ENCODE assay signal across 9 mouse cellular contexts in the genomic region with DNA sequence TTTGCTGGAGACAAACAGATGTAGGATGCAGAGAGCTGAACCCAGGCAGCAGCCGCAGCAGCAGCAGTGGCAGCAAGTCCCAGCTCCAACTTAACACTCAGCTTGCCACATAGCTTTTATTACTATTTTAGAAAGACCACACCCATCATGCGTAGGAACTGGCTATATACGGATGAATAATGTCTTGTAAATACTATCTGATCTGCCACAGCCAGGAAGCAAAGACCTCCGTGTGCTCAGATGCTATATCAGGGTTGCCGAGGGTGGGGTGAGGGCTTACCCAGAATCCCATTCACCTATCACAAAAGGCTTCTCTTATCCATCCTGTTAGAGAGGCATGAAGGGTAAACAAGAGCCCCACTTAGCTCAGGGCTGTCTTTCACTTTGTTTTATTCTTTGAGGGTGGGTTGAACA. TPM values are rescaled to one million over a fixed set of nuclear protein-coding genes. Genes with fewer than 3 reads are reported as not detected.
DNase-seq lines count a peak whose midpoint lies in the region; ATAC-seq and TF ChIP-seq lines count a peak whose summit lies in the region.
"Had no signal": no experiment of that assay in that cellular context is flagged by ENCODE, and none has a peak within 500 bp of the region (broad histone marks: within the 10 kb centered on the region; RNA-seq: fewer than 3 reads in every experiment).

No protein-coding gene starts in this region.

- peak overlapping the region; percentile 34 for H3K4me2 ChIP-seq in heart, embryonic 16.5 days (ENCODE audit: low read depth, low read length)
- H3K4me2 ChIP-seq in hindbrain, embryonic 13.5 days = no peak overlapping the region
- no peak overlapping the region for H3K4me2 ChIP-seq in midbrain, postnatal 0 days (ENCODE audit: low read depth, low read length, poor library complexity, severe bottlenecking)

- H3K36me3 ChIP-seq in heart, embryonic 16.5 days (ENCODE audit: control insufficient read depth, insufficient read depth) = no peaks in the 10 kb centered on the region
- no peaks in the 10 kb centered on the region for H3K36me3 ChIP-seq in hindbrain, embryonic 13.5 days
- H3K36me3 ChIP-seq in midbrain, postnatal 0 days (ENCODE audit: insufficient read depth, low read length) = no peaks in the 10 kb centered on the region

- 30% methylated on average over 5 of the region's 5 CpGs for WGBS in heart, embryonic 16.5 days
- 66% methylated on average over 5 of the region's 5 CpGs for WGBS in hindbrain, embryonic 13.5 days
- 46% methylated on average over 5 of the region's 5 CpGs for WGBS in midbrain, postnatal 0 days

- H3K4me1 ChIP-seq in heart, embryonic 16.5 days (ENCODE audit: control insufficient read depth, insufficient read depth, low read length) = peaks cover 21% of the 10 kb centered on the region
- H3K4me1 ChIP-seq in hindbrain, embryonic 13.5 days (replicated peaks) = peaks cover 28% of the 10 kb centered on the region
- H3K4me1 ChIP-seq in midbrain, postnatal 0 days (ENCODE audit: insufficient read depth, low read length) = 0 out of 2 replicates have a peak, but pooled peaks cover 5% of the 10 kb centered on the region

- H3K4me3 ChIP-seq in heart, embryonic 16.5 days (ENCODE audit: low read length) = no peak overlapping the region
- no peak overlapping the region for H3K4me3 ChIP-seq in hindbrain, embryonic 13.5 days
- H3K4me3 ChIP-seq in midbrain, postnatal 0 days (ENCODE audit: low read depth, low read length) = no peak overlapping the region

- DNase-seq in heart, postnatal 10 days = no peak
- DNase-seq in MEL-GATA-1-ER (ENCODE audit: extremely low read depth, low read depth) = peak; percentile 41
- no peak for DNase-seq in midbrain, postnatal 0 days (ENCODE audit: low spot score)
- no peak for DNase-seq in ovary, postnatal 14 days (ENCODE audit: low spot score)
- no peak for DNase-seq in layer of hippocampus, adult 8-10 months (ENCODE audit: low spot score in 2 of 2)
- no peak for DNase-seq in kidney, adult 8-10 months
- DNase-seq: cerebellum, adult 2 months had no signal

- no peak overlapping the region for H3K9ac ChIP-seq in heart, embryonic 16.5 days (ENCODE audit: low read length)
- H3K9ac ChIP-seq in hindbrain, embryonic 13.5 days = no peak overlapping the region
- no peak overlapping the region for H3K9ac ChIP-seq in midbrain, postnatal 0 days (replicated peaks; ENCODE audit: low read length, poor library complexity, severe bottlenecking)

- no peaks in the 10 kb centered on the region for H3K9me3 ChIP-seq in heart, embryonic 16.5 days (replicated peaks; ENCODE audit: control insufficient read depth, low read length)
- H3K9me3 ChIP-seq in hindbrain, embryonic 13.5 days = no peaks in the 10 kb centered on the region
- H3K9me3 ChIP-seq in midbrain, postnatal 0 days (ENCODE audit: low read length) = no peaks in the 10 kb centered on the region

- no peaks in the 10 kb centered on the region for H3K27me3 ChIP-seq in heart, embryonic 16.5 days (ENCODE audit: control insufficient read depth, insufficient read depth, low read length)
- no peaks in the 10 kb centered on the region for H3K27me3 ChIP-seq in hindbrain, embryonic 13.5 days
- no peaks in the 10 kb centered on the region for H3K27me3 ChIP-seq in midbrain, postnatal 0 days (ENCODE audit: insufficient read depth, low read length)

- H3K27ac ChIP-seq in heart, embryonic 16.5 days (ENCODE audit: low read length) = no peak overlapping the region
- H3K27ac ChIP-seq in hindbrain, embryonic 13.5 days = peak overlapping the region; percentile 52; the same call in 1 of the 2 replicates
- no peak overlapping the region for H3K27ac ChIP-seq in midbrain, postnatal 0 days (ENCODE audit: low read depth, low read length)

- no peak for TF ChIP-seq CTCF in midbrain, postnatal 0 days (IDR thresholded peaks at IDR 0.05)

- intact Hi-C loops in heart, postnatal 10 days (cut with DNase I) = no loop called here

- ATAC-seq in heart, embryonic 16.5 days (replicated peaks; ENCODE audit: extremely low read depth, insufficient read depth, low FRiP score) = no peak
- ATAC-seq in hindbrain, embryonic 13.5 days (ENCODE audit: low FRiP score) = no peak; the same call in 1 of the 2 replicates
- peak; percentile 7; the same call in 1 of the 2 replicates for ATAC-seq in midbrain, postnatal 0 days (ENCODE audit: low FRiP score)

RNA-seq across cellular contexts. Expression of gene Tram2, which starts 26.9 kb away (rescaled TPM):
- polyA plus RNA-seq in heart, embryonic 16.5 days (2015; fragmentation: Nextera tagmentation; extraction: Ambion mirVana) = 3.3 and 3.6 TPM in 2 replicates
- total RNA-seq in heart, postnatal 10 days (2021) = 10 to 100 TPM; 12.1 to 15.3 TPM
- polyA plus RNA-seq in hindbrain, embryonic 13.5 days (2015; fragmentation: Nextera tagmentation; extraction: Ambion mirVana) = 2.4 and 3.0 TPM in 2 replicates
- 2.1 and 2.5 TPM in 2 replicates for total RNA-seq in midbrain, postnatal 0 days (2014; rRNA removed)
- polyA plus RNA-seq in midbrain, postnatal 0 days (2015; fragmentation: Nextera tagmentation; extraction: Ambion mirVana) = 1.4 and 1.5 TPM in 2 replicates
- 1 to 10 TPM; 1.1 to 2.6 (median 1.7) TPM for total RNA-seq in layer of hippocampus, adult 8-10 months (2022)
